Mouse (Mus musculus): ENCODE data around the gene Cnr1.

DNA sequence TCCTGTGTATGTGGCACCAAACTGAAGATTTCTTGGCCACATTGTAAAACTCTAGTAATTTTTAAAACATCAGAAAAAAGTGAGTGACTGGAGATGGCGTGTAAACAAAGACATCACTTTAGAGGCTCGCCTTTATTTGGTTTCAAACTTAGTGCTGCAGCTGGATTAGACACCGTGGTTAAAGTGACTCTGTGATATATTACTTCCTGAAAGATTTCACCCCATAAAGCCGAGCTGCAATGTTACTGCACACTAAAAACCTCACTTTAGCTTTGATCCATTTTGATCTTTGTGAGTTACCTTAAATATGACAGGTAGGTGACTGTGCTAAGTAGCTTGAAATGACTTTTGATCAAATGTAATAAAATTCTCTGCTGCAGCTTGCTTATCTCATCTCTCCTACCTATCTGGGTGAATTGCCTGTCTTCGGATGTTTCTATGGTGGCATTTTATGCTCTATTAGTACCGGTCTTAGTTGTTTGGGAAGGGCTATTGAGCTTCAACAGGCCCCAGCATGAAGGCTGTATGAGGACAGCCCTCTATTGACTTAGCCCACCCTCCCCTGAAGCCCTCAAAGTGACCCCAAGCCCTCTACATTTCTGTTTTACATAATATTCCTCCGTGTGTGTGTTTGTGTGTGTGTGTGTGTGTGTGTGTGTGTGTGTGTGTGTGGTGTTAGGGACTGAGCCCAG lies 32.1 kb upstream of the Cnr1 start:
- TF ChIP-seq CTCF (IDR thresholded peaks at IDR 0.05; ENCODE audit: borderline replicate concordance, extremely low read depth, insufficient read depth, insufficient read length) (no peak), POLR2A (IDR thresholded peaks at IDR 0.05; ENCODE audit: borderline replicate concordance, extremely low read depth, insufficient read depth, insufficient read length, poor library complexity, severe bottlenecking) (no peak)

Measured in brain, embryonic 14.5 days (tissue).